Mouse (Mus musculus): ENCODE measurements at regions not wholly inside any gene's neighbourhood (a gene's known extent, or its start where the extent isn't known, plus 50 kb on each side); places are given as distances from the start of the nearest gene placed in this dataset.

- H3K36me3 ChIP-seq (ENCODE audit: control insufficient read depth, insufficient read depth, low read length), result no peaks in the 10 kb centered on the region
Measured at GRCm38 (mm10) chr19:59995557-59995956, 52.1 kb upstream of the Rab11fip2 start.

More at GRCm38 (mm10) chr19:59995557-59995956, 52.1 kb upstream of the Rab11fip2 start:
- Histone ChIP-seq H3K4me3 (ENCODE audit: control insufficient read depth, insufficient read depth, low read length) (no peak overlapping the region), H3K27me3 (ENCODE audit: control insufficient read depth, insufficient read depth, low read length) (no peaks in the 10 kb centered on the region), H3K4me1 (replicated peaks; ENCODE audit: control insufficient read depth, insufficient read depth, low read length) (no peaks in the 10 kb centered on the region), H3K27ac (ENCODE audit: control insufficient read depth, insufficient read depth, low read length) (no peak overlapping the region)
- 91% methylated on average over 1 of the region's 1 CpGs for WGBS
- TF ChIP-seq POLR2A (IDR thresholded peaks at IDR 0.05; ENCODE audit: control insufficient read depth, extremely low read depth, insufficient read depth, low read length, poor library complexity) (no peak), CTCF (IDR thresholded peaks at IDR 0.05; ENCODE audit: borderline replicate concordance, control insufficient read depth, extremely low read depth, insufficient read depth, low read length, poor library complexity) (no peak)
- DNase-seq, result no peak

Data from thymus, adult 2 months (tissue).